Mouse (Mus musculus): ENCODE measurements at regions not wholly inside any gene's neighbourhood (a gene's known extent, or its start where the extent isn't known, plus 50 kb on each side); places are given as distances from the start of the nearest gene placed in this dataset.

DNA sequence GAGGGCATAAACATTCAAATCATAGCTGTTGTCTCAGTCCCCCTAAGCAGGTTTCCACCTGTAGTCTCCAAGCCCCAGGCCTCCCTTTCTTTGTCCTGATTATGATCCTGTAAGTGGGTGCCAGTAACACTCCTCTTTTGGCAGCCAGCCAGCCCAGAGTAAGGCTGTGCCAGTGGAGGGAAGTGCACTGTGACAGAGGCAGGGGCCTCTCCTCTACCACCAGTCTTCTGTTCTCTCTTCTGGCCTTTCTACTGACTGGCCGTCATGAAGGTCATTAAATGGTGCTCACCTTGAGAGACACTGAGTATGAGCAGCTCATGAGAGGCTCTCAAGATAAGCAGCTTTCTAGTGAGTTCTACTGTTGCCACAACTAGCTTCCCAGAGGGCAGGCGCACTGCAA is 63.5 kb upstream of the Met start:
- peak; percentile 16 for DNase-seq (ENCODE audit: low spot score)

GRCm38 (mm10) chr6:17408094-17408493 is 55.5 kb upstream of the Met start:
- DNase-seq (ENCODE audit: low spot score) = no peak

DNA sequence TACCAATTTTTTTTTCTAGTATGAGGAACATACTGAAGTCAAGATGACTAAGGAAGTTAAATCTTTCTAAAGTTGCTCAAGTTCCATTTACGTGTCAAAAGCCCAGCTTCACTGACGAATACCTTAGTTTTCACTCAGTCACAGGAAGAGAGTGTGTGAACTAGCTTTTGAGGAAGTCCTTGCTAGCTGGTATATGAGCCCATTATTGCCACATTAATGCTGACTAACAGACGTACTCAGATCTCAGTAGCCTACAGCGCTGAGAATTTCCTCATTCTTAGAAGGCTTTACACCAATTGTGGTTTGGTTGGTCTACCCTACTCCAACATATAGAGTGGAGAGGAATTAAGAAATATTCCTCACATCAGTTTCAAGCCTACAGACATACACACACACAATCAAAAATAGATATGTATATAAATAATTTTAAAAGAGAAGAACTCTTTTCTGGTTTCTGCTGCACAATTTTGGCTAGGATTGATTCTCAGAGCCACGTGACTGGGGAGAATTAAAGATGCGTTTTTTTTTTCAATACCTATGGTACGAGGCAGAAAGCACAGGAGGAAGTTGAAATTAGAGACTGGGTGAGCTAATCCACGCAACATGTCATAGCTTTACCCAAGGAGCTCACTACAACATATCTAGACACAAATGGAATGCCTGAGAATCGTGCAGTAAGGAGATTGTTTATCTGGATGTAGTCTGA is 53.7 kb upstream of the Met start:
- DNase-seq (ENCODE audit: low spot score) = no peak

- no peak for DNase-seq (ENCODE audit: low spot score)
Observed at GRCm38 (mm10) chr6:17410409-17410722, 53.2 kb upstream of the Met start.

All from ovary, postnatal 36 days (tissue).